Mouse (Mus musculus): ENCODE data around the gene Cd36.

- TF ChIP-seq POLR2A (IDR thresholded peaks at IDR 0.05; ENCODE audit: control insufficient read depth, extremely low read depth, insufficient read depth, low read length, poor library complexity) = no peak
- TF ChIP-seq CTCF (IDR thresholded peaks at IDR 0.05; ENCODE audit: borderline replicate concordance, control insufficient read depth, extremely low read depth, insufficient read depth, low read length, poor library complexity) = no peak
These were observed 122.5 kb downstream of the Cd36 start for GRCm38 (mm10) chr5:17766006-17766677.
